Mouse (Mus musculus) cortical plate, adult 2 months (tissue): Measurements from ENCODE around the gene Ptpn14.

ENCODE experiments used
- CTCF ChIP-seq: fragments of 200-500 bp; IDR thresholded peaks from 2 replicates; pipeline ENCODE4 v1.5.1; 2011; ENCODE audit warnings: mild to moderate bottlenecking, control low read depth, low read length; ENCODE audit not compliant: insufficient read depth; ENCODE audit errors: extremely low read depth
- POLR2A ChIP-seq: fragments of 200-500 bp; IDR thresholded peaks from 2 replicates; pipeline ENCODE4 v1.6.1; 2011; ENCODE audit warnings: mild to moderate bottlenecking, low read length, control low read depth; ENCODE audit not compliant: insufficient read depth; ENCODE audit errors: extremely low read depth

DNA sequence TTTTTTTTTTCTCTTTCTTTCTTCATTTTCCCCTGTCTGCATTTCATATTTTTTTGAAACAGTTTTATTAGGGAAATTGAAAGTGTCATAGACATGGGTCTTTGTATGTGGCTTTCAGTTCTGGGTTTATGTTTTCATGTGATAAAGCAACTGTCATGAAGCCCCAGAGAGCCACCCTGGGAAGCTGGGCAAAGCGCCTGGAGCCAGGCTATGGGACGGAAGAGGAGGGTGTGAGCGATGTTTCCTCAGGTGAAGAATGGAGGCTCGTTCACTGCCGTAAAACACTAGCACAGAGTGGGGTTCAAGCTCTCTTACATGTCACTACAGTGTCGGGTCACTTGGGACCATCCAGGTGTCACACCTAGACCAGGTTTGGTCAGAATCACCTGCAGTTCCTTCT lies 54.6 kb downstream of the Ptpn14 start:
- no peak for TF ChIP-seq POLR2A
- TF ChIP-seq CTCF = no peak
